Mouse (Mus musculus): ENCODE measurements around the gene Nlgn2. TPM values are rescaled to one million over a fixed set of nuclear protein-coding genes. Genes with fewer than 3 reads are reported as not detected.

Nlgn2 gene
- polyA plus RNA-seq, 3 experiments from 2014 or later = 0.60 to 2.5 (median 1.2) TPM

DNA sequence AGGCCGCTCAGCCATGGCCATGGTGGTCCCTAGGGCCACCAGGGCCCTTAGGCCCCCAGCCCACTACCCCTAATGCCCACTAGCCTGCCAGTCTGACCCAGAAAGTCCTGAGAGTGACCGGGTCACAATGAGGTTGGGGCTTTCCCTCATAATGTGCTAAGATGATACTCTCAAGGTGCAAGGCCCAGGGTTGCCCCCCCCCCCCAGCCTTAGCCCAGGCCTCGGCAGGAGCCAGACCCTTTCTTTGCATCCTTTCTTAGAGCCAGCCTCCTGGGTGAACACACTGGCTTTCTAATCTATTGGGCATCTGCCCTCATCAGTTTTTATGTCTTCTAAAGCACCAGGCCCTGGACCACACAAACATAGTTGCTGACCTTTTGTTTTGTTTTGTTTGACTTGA, 15.5 kb downstream of the Nlgn2 start, which contains the start of gene Spem1:
TSS of gene Spem1 (minus strand) at position 101 of the 400 bp plus-strand sequence.
- ATAC-seq = no peak

DNA sequence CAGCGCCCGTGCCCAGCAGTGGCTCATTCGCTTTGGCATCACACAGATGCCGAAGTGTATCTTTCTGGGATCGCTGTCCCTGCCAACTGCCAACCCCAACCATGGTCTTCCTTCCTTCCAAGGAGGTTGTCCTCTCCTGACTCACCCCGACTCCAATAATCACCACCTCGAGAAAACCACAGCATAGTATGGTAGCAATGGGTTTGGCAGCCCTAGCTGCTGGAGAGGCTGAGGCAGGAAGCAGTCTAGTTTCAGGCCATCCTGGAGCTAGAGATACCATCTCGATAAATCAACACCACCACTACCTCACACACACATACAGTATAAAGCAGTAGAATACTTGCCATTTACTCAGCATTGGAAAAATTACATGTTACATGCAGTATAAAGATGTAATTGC, 18.7 kb downstream of the Nlgn2 start:
- ATAC-seq = no peak

DNA sequence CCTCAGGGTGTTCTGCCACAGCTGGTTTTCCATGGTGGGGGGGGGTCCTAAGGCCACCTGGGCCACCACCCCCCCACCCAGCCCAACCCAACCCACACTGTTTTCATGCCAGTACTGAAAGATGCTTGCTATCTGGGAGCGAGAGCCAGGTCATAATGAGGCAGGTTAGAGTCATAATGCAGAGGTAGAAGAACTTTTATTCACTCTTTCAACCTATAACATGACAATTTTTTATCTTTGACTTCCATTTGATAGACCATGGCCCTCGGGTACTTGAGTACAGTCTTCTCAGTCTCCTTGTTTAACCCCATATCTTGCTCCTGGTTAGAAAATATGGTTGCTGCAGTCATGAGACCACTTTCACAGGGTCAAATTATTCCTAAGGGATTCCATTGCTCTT, 19.2 kb downstream of the Nlgn2 start, which contains the start of gene Spem2:
TSS of gene Spem2 (minus strand) at position 101 of the 400 bp plus-strand sequence.
- ATAC-seq = no peak

DNA sequence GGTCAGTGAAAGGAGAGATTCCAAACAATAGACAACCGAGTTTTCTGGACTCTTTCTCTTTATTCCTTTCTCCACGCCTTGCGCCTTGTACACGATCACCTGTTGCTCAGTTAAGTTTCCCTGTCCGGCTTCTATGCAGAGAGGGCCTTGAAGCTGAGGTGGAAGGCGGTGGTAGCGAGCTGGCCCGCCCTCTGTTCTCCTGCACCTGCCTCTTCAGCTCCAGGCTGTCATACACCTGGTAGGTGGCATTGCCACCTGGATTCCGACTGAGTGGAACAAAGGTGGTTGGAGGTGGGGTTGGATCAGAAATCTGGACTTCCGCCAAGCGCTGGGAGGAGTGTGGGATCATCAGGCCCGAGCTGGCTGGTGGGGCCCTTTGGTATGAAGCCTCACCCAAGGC, 21.1 kb downstream of the Nlgn2 start:
- no peak for ATAC-seq

DNA sequence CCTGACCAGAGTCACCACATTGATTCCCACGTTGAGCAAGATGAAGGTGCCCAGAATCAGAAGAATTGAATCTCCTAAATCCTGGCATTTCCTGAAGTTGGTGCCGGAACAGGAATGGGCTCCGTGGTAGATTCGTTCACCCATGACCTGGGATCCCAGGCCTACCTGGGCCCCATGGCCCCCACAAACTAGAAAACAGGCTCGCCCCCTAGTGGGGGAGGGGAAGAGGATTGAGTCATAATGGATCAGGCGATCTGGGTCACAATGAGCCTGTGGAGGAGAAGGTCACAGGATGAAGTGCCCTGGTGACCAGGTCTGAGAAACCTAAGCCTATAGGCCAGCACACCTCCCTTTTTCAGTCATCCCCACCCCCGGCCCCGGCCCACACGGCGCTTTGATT, 22.4 kb downstream of the Nlgn2 start, which contains the start of gene Gm39566:
TSS of gene Gm39566 (minus strand) at position 144 of the 400 bp plus-strand sequence.
- ATAC-seq = no peak

DNA sequence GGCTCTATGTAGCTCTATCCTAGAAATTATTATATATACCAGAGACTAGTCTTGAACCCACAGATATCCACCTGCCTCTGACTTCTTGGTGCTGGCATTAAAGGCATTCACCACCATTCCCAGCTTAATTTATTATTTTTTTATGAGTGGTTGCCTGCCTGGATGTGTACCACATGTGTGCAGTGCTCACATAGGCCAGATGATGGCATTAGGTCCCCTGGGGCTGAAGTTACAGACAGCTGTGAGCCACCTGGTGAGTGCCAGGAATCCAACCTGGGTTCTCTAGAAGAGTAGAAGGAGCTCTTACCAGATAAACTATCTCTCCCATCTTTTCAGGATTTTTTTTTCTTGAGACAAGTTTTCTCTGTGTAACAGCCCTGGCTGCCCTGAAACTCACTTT, 27.3 kb downstream of the Nlgn2 start:
- ATAC-seq = no peak

DNA sequence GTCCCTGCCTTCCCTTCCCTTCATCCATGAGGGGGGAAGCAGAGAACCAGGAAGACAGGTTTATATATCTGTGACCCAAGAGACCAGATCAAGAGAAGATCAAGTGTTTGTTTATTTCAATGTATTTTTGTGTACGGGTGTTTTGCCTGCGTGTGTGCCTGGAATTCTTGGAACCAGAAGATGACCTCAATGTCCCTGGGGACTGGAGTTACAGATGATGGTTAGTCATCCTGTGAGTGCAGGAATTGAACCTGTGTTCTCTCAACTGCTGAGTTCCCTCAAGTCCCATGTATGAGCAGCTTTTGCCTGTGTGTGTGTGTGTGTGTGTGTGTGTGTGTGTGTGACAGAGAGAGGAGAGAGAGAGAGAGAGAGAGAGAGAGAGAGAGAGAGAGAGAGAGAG, 29.9 kb downstream of the Nlgn2 start:
- ATAC-seq = no peak

DNA sequence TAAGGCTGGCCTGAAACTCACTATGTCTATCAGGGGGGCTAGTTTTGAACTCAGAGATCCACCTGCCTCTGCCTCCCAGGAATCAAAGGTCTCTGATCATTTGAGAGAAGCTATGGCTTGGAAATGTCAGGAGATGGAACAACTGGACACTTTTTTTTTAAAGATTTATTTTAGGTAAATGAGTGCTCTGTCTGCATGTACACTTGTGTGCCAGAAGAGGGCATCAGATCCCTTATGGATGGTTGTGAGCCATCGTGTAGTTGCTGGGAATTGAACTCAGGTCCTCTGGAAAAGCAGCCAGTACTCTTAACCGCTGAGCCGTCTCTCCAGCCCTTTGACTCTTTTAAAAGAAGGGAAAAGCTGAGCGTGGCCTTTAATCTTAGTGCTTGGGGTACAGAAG, 31.2 kb downstream of the Nlgn2 start:
- ATAC-seq = no peak

DNA sequence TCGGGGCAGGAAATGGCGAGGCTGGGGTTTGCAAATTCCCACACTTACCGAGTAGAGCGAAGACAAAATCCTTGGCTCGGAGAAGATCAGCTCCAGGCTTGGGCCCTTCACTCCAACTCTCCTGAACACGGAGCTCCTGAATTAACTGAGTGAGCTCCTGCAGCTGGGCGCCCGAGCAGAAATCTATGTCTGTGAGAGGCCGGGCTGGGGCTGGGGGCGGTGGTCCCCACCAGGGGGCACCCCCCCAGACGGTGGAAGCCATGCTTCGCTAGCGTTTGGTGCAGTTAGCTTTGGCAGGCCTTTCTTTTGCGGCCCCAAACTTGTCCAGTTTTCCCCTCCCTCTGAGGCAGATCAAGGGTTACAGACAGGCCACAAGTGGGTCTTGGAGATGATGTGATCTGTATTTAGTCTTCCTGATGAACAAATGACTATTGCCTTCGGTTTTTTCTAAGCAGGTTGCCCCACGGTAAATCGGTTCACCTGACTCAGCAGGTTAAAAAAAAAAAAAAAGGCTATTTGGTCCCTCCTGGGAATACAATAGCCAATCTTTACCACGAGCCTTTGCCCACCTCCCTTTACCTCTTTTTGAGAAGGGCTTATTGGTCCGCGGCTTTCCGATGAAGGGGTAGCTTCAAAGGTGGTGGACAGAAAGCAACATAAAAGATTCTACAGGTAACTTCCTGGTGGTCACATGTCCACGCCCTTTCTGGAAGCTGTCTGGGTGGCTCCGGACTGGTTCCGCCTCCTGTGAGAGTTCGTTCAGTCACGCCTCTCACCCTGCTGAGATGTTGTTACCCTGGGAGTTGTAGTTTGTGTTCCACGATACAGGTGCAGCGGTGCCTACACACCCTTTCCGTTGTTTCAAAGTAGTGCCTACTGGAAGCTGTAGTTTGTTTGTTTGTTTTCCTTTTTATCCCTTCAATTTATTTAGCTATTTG, 32.3 kb downstream of the Nlgn2 start, which contains the start of gene Tmem102:
TSS of gene Tmem102 (minus strand) at position 653 of the 938 bp plus-strand sequence.
- ATAC-seq = no peak

DNA sequence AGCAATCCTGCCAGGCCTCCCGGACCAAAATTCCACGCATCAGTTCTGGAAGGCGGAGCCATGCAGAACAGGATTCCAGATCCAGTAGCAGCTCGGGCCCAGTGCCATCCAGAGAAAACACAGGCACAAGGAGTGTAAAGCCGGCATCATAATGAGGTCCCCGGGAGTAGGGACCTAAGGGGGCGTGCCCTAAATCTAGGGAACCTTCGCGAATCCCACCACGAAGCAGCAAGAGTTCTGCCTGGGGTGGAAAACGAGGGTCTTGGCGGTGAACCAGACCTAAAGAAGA, 33.0 kb downstream of the Nlgn2 start:
- ATAC-seq = no peak

DNA sequence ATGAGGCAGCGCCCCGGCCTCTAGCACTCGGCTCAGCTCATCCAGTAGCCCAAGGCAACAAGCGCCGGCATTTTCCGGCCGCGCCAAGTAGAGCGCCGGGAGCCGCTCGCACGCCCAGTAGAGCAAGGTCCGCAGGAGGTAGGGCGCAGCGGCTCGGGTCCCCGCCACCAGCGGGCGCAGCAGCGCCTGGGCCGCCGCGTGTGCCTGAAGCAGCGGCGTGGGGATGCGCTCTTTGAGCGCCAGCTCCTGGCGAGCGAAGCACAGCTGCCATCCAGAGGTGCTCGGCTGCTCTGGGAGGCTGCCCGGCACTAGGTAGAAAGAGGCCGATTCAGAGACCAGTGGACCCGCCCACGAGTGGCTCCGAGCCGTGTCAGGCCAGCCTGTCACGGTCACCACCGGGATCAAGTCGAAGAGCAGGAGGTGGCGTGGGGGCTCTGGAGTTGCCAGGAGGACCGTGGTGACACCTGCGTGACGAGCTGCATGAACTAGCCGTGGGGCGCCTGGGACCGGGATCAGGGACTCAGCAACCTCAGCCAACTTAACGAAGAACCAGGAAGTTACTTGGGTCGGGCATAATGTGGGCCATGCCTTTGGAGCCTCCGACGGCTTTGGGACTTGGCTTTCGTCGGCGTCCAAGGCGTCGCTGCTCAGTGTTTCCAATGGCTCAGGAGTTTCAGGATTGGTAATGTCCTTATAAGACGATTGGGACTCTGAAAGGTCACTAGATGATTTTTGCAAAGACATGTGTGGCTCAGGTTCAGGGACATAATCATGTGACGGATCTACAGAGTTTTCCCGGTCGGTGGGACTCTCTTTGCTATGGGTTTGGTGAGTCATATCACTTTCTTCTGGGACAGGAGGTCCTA, 33.6 kb downstream of the Nlgn2 start:
- ATAC-seq = peak; percentile 63

DNA sequence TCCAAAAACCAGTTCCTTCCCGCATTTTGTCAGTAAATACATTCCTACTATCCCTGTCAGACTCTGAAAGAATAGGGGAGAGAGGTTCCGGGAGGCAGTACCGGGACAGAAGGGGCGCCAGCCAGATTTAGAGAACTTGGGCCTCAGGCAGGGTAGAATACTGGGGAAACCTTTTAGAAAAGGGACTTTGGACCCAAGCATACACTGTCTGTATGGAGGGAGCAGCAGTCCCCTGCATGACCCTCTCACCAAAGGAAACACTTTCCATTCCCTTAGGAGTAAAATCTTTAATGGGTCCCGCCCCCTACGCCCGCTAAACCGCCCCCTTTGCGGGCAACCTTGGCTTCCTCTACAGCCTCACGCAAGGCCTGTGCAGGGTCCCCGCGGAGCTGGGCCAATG, 34.3 kb downstream of the Nlgn2 start:
- ATAC-seq = no peak

DNA sequence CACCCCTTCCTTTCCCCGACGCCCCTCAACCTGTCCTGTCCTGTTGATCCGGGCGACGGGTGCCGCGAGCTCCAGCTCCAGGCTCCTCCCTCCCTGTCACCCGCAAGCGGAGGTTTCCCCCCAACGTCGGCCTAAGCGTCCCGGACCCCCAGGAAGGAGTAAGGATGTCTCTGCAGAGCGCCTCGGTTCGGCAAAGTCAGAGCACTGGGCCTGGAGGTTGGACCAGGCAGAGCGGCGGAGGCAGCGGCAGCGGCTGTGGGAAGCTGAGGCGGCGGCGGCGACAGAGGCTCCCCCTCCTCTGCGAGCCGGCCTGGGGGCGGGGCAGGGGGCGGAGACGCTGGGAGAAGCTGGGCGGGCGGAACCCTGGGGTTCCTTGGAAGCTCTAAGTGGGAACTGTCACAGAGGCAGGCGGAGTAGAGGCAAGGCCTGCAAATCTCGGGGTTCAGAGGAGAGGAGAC, 34.9 kb downstream of the Nlgn2 start:
- peak; percentile 36 for ATAC-seq

DNA sequence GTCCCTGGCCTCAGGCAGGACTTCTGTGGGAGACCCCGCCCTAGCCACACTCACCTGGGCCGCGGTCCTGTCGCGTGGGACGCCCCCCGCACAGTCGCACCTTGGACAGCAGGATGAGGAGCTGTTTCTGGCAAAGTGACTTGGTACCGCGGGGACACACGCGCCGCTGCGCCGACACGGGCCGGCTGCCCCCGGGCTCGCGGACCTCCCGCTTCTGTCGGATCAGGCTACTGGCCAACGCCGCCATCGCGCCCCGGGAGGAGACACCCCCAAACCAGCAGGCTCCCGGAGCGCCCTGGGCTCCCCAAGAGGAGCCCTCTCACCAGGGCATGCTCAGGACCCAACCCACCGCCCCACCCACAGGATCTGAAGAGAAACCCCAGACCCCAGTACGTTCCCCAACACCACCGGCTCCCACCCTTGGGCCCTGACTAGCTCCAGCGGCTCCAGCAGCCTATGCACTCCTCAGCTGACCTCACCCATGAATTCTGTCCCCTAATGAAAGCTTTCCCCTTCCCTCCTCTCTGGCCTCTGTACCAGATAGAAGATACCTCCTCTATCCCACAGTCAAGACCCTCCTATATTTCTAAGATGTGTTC, 36.1 kb downstream of the Nlgn2 start, which contains the start of gene Fgf11:
TSS of gene Fgf11 (minus strand) at position 479 of the 599 bp plus-strand sequence.
- no peak for ATAC-seq

DNA sequence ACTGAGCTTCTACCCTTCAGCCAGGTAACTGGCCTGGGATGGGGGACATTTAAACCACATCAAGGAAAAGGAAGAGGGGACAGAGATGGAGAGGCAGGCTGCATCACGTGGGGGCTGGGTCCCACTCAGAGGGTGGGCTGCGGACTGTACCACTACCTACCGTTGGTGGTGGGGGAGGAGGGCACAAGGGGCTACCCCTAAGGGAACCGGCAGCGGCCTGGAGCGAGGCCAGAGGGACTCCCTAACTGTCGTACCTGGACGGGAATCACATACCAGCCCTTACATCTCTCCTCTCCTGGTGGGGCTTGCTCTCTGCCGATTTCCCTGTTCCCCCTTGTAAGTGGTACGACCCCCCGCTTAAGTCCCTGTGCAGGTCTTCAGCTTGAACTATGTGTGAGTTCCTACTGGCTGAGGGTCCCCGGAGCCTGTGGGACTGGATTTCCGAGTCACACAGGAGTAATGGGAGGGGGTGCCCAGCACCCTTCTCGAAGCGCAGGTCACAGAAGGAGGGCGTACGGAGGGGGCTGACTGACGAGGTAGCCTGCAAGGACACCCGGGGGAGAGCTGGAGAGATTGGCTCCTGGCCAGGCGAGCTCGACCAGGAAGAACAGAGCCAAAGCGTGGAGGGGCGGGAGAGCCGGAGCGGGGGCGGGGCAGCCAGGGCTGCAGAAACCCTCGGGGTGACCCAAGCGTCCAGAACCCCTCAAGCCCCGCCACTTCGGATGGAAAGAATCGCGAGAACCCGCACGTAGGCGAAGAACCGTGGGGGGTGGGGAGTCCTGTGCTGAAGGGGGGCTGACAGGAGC, 37.0 kb downstream of the Nlgn2 start:
- ATAC-seq = no peak

DNA sequence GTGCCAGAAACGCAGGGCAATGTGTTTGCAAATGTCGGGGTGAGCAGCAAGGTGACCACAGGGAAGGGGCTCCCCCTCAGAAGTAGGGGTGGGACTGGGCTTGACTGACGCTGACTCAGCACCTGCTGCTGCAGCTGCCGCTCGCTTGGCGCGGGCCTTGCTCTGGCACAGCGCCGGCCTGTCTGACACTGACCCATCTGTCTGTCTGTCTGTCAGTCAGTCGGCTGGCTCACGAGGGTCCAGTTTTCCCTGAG, 37.5 kb downstream of the Nlgn2 start:
- ATAC-seq = no peak

DNA sequence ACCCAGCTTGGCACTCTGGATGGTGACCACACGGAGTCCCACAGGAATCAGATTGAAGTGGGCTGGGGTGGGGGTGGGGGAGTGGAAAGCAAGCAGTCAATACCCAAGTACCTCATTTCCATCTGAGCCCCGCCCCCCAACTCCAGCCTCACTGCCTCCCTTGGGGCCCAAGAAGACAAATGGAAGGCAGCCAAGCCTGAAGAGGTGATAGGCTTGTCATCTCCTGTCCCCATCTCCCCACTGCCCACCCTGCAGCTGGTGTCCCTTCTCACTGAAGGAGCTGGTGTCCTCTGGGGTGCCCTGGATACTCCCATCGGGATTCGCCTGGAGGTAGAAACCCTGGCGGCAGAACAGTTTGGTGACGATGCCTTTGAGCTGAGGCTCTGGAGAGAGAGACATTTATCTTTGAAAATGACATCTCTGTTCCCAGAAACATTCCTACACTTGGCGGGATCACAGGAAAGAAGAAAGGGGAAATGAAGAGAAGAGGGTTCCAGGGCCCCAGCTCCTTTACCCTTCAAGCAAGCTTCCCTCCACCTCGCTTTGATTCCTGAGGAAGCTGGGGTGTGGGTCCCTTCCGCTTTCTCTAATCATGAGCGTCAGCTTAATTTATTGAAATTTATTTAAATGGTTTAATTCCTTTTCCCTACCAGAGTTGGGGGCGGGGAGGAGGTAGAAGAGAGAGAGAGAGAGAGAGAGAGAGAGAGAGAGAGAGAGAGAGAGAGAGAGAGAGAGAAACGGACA, 38.0 kb downstream of the Nlgn2 start:
- ATAC-seq = no peak

DNA sequence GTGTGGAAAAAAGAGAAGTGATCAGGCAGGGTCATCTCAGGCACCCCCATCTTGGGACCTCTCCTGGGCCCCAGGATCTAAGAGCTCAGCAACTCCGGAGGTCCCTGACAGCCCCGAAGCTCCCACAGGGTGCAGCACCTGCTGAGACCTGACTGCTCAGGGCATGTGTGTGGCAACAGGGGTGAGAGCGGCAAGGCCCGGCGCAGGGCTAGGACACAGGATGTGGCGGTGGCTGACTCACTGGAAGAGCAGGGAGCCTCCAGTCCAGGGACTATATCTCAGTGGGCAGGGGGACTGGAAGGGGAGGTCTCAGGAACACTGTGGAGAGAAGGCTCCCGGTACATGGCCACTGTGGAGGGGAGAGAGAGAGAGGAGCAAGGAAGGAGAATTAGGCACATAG, 39.7 kb downstream of the Nlgn2 start:
- no peak for ATAC-seq

DNA sequence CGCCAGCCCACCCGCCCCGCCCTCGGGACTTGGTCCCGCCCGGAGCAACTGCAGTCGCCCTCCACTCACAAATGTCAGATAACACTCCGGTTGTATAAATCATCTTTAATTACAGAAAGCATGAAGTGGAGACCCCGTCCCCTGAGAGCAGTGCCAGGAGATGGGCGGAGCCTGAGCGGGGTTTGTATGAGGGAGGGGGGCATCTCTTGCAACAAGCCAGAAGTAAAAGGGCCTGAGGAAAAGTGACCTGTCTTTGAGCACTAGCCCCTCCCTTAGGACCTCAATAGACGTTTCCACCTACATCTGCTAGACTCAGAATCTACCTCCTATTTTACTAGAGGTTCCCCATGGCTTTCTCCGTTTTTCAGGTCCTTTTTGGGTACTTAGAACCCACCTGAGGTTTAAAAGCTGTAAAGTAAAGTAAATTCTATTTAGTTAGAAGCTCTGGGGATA, 41.6 kb downstream of the Nlgn2 start:
- ATAC-seq = no peak

DNA sequence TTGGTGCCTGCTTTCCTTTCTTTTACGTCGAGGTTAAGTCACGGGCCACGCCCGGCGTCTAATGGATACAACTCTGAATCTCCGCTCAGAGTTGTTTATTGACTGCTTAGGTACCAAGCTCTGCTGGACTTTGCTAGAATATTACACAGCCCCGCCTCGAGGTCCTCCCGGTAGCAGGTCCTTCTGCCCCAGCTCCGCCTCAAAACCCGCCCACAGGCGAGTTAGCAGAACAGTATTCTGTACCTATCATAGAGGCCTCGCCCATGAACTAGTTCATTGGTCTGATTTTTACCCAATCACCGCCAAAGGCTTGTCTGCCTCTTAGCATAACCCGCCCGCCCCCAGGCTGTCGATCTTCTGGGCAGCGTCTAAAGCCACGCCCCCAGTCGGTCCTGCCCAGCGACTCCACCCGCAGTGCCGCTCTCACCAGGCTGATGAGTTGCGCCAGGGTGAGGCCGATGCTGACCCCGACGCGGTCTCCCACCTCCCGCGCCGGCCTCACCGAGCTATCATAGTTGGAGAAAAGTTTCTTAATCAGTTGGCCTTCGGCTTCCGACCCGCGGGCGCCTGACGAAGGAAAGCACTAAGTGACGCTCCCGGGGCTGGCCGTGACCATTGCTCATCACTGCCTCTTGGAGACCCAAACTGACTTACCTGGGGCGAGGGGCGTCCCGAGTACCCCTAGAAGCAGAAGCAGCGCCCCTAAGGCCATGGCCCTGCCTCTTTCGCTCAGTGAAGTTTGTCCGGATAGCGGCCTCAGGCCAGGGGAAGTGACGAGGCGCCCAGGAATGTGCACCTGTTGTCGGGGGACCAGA, 42.2 kb downstream of the Nlgn2 start, which contains the start of gene Chrnb1:
TSS of gene Chrnb1 (minus strand) at position 776 of the 815 bp plus-strand sequence.
- ATAC-seq = peak; percentile 100

Data from inflammation-experienced regulatory T-cells, adult 6 months (primary cell).